Mouse (Mus musculus) frontal cortex, adult (tissue): ENCODE measurements at regions not wholly inside any gene's neighbourhood (a gene's known extent, or its start where the extent isn't known, plus 50 kb on each side); places are given as distances from the start of the nearest gene placed in this dataset.

Source experiments
- ATAC-seq: cut with Nextera tagmentation; 2 replicates; pipeline ENCODE4 v1.9.2; 2017; ENCODE audit warnings: mild to moderate bottlenecking, moderate library complexity, mixed read lengths; ENCODE audit not compliant: low TSS enrichment

DNA sequence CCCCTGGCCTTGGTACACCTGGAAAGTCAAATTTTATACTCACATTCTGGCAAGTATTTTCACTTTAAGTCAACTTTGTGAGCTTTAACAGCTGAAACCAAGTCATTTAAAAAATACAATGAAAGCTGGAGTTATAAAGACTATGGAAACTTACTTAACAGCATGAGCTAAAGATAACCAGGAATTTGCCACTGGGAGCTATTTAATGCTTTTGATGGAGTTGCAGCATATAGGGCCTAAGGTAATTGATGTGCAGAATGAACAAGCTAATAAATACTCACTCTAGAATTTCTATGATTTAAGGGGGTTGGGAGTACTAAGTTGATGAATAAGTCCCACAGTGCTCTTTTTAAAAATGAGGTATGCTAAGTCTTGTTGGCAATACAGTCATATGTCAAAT lies 463.5 kb upstream of the Dmac1 start:
- ATAC-seq, result no peak

DNA sequence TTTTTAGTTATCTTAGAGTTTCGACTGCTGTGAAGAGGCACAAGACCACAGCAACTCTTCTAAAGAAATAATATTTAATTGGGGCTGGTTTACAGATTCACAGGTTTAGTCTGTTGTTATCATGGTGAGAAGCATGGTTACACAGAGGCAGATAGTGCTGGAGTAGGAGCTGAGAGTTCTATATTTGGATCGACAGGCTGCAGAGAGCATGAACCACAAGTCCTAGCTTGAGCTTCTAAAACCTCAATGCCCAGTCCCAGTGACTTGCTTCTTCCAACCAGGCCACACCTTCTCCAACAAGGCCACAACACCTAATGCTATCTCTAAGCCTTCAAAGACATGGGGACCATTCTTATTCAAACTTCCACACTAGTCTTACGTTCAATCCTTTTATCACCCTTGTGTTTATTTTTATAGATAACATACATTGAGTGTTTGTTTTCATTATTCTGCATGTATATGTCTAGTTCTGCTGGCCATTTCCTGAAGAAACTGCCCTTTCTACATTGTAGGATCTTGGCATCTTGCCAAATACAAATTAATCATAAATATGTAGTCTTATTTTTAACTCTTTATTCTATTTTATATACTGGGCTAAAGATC lies 452.8 kb upstream of the Dmac1 start:
- ATAC-seq, result no peak

DNA sequence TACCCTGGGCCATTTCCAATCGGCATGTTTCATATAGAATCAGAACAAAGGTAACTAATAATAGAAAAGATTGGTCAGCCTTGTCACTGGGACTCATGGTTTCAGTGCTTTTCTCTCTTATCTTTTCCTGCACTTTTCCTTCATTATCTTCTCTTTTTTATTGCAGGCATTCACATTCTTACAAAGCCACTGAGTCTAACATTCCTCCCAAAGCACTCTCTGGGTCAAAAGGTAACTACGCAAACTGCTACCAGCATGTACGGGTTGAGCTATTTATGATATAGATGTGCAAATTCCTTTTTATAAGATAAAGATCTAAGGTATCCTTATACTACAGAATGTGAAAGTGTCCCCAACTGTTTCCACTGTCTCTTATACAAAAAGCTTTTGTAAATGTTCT lies 436.5 kb upstream of the Dmac1 start:
- no peak for ATAC-seq

DNA sequence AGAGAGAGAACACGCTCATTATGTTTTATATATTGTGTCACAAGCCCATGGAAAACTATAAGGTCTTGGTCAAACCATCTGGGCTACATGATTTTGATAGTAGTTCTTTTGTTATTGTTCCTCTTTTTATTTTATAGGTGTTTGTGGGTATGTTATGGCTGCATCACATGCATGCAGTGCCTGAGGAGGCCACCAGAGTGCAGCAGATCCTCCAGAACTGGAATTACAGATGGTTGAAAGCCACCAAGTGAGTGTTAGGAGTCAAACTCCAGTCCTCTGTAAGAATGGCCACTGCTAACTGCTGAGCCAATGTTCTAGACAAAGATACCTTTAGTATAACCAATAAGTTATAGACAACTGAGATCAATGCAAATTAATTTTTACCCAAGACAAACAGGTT lies 435.9 kb upstream of the Dmac1 start:
- no peak for ATAC-seq

DNA sequence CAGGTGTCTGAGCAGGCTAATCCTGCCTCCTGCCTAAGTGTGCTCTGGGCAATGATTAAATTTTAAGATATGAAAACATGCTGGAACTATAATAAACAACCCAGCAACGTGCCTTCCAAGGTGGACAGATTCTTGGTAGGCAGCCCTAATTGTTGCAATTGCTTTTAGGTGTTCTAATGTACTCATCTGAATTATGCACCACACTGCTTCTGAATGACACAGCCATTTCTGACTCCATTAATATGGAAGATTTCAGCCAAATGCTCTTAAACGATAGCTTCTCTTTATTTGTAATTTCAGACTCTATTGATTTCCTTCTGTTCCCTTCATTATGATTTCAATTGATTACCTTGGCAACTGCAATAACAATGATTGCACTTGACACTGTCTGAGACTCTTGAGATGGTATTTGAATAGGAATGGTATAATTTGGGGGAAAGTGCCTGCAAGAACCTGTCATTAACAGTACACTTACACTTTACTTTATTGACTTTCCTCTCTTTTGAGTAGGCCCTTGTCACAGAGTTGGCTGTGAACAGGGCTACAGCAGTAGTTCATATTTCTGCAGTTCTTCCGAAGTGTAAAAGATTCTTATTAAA lies 422.8 kb upstream of the Dmac1 start:
- ATAC-seq, result no peak

DNA sequence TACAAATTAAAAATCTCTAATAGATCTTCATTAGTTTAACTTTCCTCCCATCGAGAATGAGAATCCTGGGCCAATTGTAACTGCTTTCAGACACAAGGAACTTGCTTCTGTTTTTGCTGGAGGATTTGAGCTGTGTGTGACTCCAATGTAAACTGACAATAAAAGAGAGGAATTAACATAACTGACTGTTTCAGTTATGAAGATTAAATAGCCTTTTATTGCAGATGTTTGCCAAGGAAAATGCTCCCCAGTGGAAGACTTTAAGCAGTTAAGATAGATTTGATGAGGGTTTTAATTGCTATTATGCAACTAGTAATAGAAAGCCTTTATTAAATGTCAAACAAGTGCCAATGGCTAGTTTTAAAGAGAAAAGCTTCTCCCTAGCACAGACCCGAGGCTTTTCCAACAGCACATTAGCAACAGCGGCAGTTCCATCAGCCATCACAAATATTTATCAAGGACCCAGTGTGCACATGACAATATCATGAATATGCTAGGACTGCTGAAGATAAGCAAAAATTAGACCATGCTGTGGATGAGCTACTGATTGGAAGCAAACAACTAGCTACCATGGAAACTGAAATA lies 398.6 kb upstream of the Dmac1 start:
- ATAC-seq, result no peak

DNA sequence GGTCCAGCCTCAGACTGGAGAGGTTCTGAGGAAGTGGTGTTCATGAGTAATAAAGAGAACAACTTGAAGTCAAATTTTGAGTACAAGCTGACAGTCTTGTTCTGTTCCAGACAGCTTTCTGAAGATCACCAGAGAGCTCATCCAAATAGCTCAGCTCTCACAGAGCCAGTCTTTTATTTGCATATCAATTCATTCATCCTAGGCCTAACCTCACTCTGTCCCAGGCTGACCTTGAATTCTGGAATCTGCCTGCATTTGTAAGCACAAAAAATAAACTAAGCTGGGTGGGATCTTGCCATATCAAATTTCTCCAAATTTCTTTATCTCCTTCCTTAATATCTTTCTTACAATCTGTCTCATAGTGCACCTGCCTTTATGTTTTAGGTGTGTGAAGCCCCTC lies 362.9 kb upstream of the Dmac1 start:
- no peak for ATAC-seq

DNA sequence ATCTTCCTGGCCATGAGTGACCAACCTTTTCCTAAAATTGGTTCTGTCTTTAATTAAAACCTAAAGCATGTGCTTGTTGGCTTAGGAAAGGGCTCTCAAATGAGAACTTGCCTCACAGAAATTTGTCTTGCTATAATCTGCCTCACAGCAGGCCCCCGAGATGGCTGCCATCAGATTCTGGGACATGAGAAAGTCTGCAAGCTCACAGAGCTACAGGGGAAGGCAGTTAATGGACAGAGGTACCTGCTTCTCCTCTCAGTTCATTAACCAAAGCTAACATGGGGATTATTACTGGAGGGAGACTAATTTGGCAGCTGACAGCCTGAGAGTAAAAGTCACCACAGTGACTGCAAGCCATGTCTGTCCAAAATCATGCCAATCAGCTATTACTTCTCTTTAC lies 358.5 kb upstream of the Dmac1 start:
- ATAC-seq, result no peak

DNA sequence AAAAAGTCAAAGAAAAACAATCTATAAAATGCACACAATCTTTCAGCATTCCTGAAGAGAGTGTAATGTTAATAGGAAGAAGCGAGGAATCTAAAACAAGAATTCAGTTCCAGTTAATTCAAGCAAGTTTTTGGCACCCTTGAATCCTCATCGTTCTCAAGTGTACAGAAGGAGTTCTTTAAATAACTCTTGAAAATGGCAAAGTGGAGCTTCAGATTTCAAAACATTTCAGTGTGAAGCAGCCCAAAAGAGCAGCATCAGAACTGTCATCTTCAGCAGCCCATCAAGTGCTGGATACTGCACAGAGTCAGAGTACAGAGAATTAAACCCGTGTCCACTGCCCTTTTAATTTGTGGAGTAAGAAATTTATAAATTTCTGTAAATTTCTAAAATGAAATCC lies 311.8 kb upstream of the Dmac1 start:
- ATAC-seq, result peak; percentile 100

DNA sequence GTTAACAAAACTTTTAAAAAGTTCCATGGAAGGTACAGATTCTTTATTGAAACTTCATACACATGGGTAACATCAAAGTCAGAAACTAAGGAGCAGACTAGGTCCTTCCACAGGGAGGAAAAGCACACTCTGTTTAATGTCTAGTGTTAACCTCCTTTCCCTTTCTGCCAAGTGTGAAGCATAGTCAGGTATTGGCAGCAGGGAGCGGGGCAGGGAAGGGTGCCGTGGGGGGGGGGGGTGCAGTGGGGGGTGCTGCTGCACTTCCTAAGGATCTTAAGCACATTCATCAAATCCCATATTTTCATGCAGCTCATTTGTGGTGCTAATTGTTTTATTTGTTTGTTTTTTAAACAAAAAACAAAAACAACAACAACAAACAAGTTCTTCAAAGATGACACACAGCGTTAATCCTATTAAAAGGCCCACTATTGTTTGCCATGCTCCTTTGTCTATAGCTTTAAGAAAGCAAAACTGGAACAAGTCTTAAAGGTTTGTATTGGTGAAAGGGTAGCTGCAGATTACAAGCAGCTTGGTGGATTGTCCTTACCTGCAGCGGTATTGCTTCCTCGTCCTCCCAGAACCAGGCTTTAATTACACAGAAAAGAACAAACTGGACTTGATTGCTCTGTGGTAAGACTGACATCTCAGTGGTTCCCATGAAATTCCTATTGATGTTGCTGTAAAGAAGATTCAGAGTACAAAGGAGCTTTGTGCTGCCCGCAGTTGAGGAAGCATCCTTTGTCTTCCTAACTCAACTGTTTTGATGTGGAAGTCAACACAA lies 310.2 kb upstream of the Dmac1 start:
- ATAC-seq, result no peak

DNA sequence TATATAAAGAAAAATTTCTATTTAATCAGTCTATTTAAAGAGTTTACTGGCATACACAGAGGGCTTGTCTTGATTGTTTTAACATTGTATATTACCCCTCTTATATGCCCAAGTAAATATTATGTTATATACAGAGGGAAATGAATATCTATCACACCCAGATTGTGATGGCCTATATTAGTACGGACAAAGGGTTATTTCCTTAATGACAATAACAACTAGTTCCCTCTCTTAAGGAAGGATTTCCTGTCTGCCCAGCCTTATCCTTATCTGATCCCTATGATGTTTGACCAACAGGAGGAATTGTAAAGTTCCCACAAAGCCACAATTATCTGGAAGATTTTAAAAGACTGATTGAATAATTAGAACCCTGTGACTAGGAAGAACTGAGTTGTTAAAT lies 301.8 kb upstream of the Dmac1 start:
- ATAC-seq, result no peak

DNA sequence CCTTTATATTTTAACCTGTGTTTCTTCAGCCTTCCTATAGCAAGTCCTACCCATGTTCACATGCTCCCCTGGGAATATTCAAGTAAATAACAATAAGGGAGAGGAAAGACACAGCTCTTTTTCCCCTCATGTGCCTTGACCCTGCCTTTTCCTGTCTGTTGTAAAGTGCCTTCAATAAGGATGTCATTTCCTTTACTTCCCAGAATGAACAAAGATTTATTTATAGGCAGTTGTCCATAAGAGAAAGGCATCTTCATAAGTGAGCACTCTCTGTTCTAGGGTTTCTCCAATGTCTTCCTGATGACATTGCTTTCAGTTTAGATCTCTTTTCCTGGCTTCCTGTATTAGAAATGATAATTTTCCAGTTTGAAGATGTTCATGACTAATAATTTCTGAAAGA lies 294.5 kb upstream of the Dmac1 start:
- ATAC-seq, result no peak

DNA sequence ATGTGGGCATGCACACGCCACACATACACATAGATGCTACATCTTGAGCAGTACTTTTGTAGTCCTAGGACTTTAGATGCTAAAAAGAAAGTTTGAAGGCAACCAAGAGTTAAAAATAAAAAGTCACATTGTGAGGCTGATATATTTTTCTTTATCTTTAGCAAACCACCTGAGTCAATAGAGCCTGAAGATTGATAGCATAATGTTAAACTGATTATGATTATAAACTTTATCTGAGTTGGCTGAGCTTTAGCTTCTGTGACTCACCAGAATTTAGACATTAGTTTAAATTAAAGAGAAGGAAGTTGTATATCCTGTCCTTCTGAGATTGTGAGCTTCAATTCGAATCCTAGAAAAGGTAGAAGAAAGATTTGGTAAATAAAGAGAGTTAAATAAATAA lies 289.5 kb upstream of the Dmac1 start:
- no peak for ATAC-seq

DNA sequence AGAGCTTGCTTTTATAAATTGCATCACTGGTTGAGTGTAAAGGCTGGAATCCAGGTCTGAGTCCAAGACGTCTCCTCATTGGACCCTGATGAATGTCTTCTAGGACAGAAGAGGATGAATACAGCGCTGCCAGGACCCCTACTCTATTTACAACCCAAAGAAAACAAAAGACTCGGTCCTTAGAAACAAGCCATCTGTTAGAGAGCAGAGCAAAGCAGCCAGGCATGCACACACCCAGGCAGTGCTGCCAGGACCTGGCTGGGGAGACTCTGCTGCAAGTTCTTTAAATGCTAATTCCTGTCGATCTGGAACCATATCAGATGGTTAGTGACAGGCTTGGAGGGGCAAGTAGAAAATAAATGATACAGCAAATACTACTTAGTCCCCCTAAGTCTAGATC lies 284.4 kb upstream of the Dmac1 start:
- no peak for ATAC-seq

DNA sequence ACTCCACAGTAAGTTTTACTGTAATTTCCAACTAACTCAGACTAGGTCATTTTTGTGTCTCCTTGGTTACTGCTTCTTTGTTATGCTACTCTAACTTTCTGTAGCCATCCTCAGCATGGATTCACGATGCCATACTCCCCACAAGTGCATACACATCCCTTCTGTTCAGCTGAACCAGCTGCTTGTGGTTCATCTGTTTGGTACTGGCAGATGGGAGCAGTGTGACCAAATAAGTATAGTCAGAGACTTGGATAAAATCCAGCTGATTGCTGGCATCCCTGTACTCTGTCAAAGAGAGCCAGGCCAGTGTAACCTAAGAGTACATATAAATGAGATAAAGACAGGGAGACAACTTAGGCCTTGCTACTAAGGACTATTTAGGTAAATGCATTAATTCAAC lies 283.7 kb upstream of the Dmac1 start:
- peak; percentile 86 for ATAC-seq

DNA sequence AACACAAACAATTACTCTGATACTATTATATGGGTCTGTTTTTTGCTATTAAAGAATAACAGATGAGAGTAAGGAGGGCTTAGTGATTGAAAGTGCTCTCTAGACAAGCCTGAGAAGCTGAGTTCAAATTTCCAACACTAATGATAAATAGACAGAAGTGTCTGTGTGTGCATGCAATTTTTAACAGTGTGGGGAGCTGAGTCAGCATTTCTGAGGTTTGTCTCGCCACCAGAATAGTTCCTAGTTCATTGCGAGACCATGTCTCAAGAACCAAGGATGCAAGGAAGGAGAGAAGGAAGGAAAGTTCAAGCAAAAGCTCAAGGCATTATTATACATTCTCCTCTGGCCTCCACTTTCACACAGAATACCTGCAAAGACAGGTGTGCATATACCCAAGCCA lies 259.7 kb upstream of the Dmac1 start:
- ATAC-seq, result no peak

DNA sequence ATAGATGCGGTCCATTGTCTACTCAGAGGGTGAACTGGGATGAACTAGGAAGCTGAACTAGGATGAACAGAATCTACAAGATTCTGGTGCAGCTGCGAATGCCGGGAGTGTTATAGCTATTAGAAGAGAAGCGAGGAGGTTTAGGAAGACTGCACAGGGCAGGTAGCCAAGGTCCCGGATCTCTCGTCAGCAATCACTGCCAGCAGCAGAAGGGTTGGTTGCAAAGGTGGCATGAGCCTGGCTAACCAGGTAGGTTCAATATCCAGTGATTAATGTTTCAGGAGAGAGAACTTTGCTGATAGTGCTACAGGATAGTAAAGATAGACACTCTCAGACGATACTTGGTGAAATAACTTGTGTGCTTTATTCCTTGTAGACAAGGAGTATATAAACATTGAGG lies 257.0 kb upstream of the Dmac1 start:
- ATAC-seq, result no peak

DNA sequence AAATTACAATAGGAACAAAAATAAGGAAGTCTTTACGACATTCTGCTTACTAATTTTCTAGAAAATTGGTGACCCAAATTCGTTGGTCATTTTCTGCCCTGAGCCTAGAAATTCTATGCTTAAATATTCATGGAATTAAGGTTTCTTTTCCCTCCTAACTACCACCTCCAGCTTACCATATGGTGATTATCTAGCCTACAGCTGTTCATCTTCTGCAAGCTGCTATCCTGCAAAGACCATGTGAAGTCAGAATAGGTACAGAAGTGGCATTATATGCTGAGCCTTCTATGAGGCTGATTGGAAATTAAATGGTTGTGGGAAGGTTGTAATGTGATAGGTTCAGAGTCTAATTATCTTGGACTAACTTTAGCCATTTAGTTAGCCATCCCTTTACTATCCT lies 251.5 kb upstream of the Dmac1 start:
- peak; percentile 89 for ATAC-seq

DNA sequence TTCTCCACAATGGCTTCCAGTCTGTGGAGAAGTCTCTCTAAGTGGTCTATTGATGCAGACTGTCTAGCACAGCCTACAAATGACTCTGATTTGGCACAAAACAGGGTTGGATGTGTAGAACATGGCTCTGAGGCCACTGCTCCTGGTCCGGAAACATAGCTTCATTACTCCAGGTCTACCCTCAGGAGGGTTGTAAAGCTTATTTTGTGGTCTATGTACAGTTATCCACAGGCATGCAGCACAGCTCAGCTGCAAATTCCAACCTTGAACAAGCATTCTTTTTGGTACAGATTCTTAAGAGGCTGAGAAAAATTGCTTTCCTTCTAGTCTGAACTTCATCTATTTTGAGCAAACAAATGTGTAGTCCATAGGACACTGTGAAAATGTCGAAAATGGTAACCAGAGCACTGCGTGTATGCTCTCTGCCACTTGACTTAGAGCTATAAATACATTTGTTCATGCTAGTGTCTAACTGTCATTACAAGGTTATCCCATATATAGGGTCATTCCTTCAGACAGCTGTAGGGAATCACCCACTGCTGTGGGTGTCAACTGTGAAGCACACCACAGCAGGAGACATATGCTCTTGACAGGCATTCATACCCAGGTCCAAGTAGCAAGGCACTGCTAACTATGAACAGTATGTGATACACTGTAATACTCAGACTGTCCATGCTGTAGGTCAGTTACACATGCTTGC lies 239.5 kb upstream of the Dmac1 start:
- ATAC-seq, result peak; percentile 52; the same call in 1 of the 2 replicates
